Mouse (Mus musculus) myocyte (in vitro differentiated cells): ENCODE results near the gene Szt2.

ENCODE experiments used
- CEBPB ChIP-seq: IDR thresholded peaks from 2 replicates; pipeline ENCODE4 v1.6.1; 2011; ENCODE audit warnings: mild to moderate bottlenecking, moderate library complexity; ENCODE audit not compliant: poor library complexity, insufficient read depth, severe bottlenecking
- POLR2A ChIP-seq: IDR thresholded peaks from one replicate; pipeline ENCODE4 v1.6.1; 2011; ENCODE audit warnings: low read depth, mild to moderate bottlenecking, control low read depth, moderate library complexity; ENCODE audit not compliant: insufficient read length
- POLR2AphosphoS2 ChIP-seq: IDR thresholded peaks from one replicate; pipeline ENCODE4 v1.6.1; 2011; ENCODE audit warnings: low read depth, control low read depth; ENCODE audit not compliant: insufficient read length
- USF1 ChIP-seq: IDR thresholded peaks from one replicate; pipeline ENCODE4 v1.6.1; 2011; ENCODE audit warnings: low read depth, mild to moderate bottlenecking, control low read depth, moderate library complexity

- TF ChIP-seq POLR2AphosphoS2 (no peak), POLR2A (no peak), USF1 (no peak), CEBPB (no peak)
Measured at GRCm38 (mm10) chr4:118336658-118337057, 72.4 kb downstream of the Szt2 start.
